Mouse (Mus musculus): ENCODE results near the gene Nup37. TPM values are rescaled to one million over a fixed set of nuclear protein-coding genes. Genes with fewer than 3 reads are reported as not detected.
A peak's percentile ranks its signal among the peaks of the same experiment; 100 is the strongest.

The Nup37 gene
- total and polyA plus RNA-seq, 3 experiments: 7.4 to 118 (median 32.2) TPM

DNA sequence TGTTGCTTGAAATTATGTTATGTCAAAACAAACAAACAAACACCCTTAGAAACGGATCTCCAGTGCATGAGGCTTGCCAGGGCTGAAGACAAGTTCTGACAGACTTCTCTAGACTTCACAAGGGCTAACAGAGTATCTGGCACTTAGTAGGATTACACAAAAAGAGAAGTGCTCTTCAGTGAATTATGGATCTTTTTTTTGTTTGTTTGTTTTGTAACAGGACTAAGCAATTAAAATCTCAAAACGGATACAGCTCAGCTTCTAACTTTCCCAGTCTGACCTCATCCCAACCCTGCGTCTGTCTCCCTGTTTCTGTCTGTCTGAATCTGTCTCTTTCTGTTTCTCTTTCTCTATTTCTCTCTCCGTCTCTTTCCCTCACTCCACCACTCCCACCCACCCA, 53.7 kb downstream of the Nup37 start:
- no peaks in the 10 kb centered on the region for H3K9me3 ChIP-seq (replicated peaks)
- no peak for DNase-seq (ENCODE audit: low spot score)
- peak overlapping the region; percentile 78; the same call in 1 of the 2 replicates for H3K4me3 ChIP-seq (ENCODE audit: low read depth, low read length)
- peaks cover 18% of the 10 kb centered on the region for H3K4me1 ChIP-seq (ENCODE audit: insufficient read depth, low read depth, low read length)
- ATAC-seq (ENCODE audit: extremely low read depth, insufficient number of reproducible peaks, low FRiP score, poor library complexity, severe bottlenecking): no peak
- no peak for TF ChIP-seq TAL1 (conservative IDR thresholded peaks at IDR 0.05; ENCODE audit: low read depth, low read length)
- TF ChIP-seq GATA1 (IDR thresholded peaks at IDR 0.05; ENCODE audit: borderline replicate concordance, low read length): no peak
- TF ChIP-seq GATA2 (IDR thresholded peaks at IDR 0.05; ENCODE audit: borderline replicate concordance, low read depth, low read length): no peak
- TF ChIP-seq POLR2AphosphoS5 (IDR thresholded peaks at IDR 0.05; ENCODE audit: insufficient replicate concordance, low read depth, low read length): no peak
- no peak for TF ChIP-seq CTCF (IDR thresholded peaks at IDR 0.05; ENCODE audit: low read depth, low read length)
- peaks cover 24% of the 10 kb centered on the region for H3K36me3 ChIP-seq (replicated peaks)
- peaks cover 6% of the 10 kb centered on the region; the same call in 1 of the 2 replicates for H3K27me3 ChIP-seq (ENCODE audit: insufficient read depth, low read length)

DNA sequence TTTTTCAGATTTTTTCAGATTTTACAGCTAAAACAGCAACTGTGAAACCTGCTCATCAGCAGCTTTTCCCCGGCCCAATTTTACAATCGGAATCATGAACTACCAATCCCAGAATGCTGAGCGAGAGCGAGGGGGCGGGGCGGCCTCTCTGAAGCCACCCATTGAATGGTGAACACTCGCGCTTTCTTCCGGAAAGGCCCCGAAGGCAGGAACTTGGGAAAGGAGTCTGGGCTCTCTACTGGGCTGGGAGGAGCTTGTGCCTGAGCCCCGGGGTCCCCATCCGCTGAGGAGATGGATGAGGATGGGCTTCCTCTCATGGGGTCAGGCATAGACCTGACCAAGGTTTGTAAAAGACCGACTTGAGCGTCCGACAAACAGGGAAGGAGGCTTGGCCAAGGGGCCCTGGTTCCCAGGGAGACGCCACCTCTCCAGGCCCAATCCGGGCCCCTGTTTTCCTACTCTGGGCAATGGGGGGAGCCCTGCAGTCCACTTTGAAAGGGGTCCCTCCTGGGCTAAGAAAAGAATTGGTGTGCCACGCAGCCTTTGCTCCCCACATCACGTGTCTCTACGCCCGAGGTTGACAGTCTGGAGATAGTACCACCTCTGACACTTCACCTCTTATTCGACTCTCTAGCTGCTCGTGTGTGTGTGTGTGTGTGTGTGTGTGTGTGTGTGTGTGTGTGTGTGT, 54.3 kb downstream of the Nup37 start, which contains the start of gene Washc3:
Gene Washc3, plus strand, starts transcription at position 143 of the 688 bp plus-strand sequence.
- Histone ChIP-seq H3K27me3 (ENCODE audit: insufficient read depth, low read length) (peaks cover 5% of the 10 kb centered on the region; the same call in 1 of the 2 replicates), H3K36me3 (replicated peaks) (peaks cover 29% of the 10 kb centered on the region), H3K4me3 (ENCODE audit: low read depth, low read length) (peak within 1 kb of the TSS; percentile 78), H3K9me3 (replicated peaks) (no peaks in the 10 kb centered on the region), H3K4me1 (ENCODE audit: insufficient read depth, low read depth, low read length) (peaks cover 18% of the 10 kb centered on the region)
- ATAC-seq (ENCODE audit: extremely low read depth, insufficient number of reproducible peaks, low FRiP score, poor library complexity, severe bottlenecking) (peak; percentile 99), DNase-seq (ENCODE audit: low spot score) (peak; percentile 79)
- TF ChIP-seq POLR2AphosphoS5 (IDR thresholded peaks at IDR 0.05; ENCODE audit: insufficient replicate concordance, low read depth, low read length) (no peak), CTCF (IDR thresholded peaks at IDR 0.05; ENCODE audit: low read depth, low read length) (no peak), GATA1 (IDR thresholded peaks at IDR 0.05; ENCODE audit: borderline replicate concordance, low read length) (no peak), GATA2 (IDR thresholded peaks at IDR 0.05; ENCODE audit: borderline replicate concordance, low read depth, low read length) (no peak), TAL1 (conservative IDR thresholded peaks at IDR 0.05; ENCODE audit: low read depth, low read length) (no peak)

DNA sequence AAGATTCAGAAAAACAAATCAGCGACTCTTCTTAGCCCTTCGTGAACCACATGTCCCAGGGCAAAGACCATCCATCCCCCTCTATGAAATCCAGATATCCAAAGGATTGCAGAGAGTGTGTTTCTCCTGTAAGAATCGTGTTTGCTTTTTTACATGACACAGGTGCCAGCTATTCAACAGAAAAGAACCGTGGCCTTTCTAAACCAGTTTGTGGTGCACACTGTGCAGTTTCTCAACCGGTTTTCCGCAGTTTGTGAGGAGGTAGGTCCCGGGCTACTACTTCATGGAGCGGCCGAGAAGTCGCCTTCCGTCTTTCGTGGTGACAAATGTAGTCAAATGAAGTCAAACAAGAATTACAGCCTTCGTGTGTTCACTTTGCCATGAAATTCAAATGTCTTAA, 54.9 kb downstream of the Nup37 start:
- peak overlapping the region; percentile 78 for H3K4me3 ChIP-seq (ENCODE audit: low read depth, low read length)
- ATAC-seq (ENCODE audit: extremely low read depth, insufficient number of reproducible peaks, low FRiP score, poor library complexity, severe bottlenecking) (no peak), DNase-seq (ENCODE audit: low spot score) (no peak)
- H3K9me3 ChIP-seq (replicated peaks): no peaks in the 10 kb centered on the region
- H3K27me3 ChIP-seq (ENCODE audit: insufficient read depth, low read length): peaks cover 4% of the 10 kb centered on the region; the same call in 1 of the 2 replicates
- H3K36me3 ChIP-seq (replicated peaks): peaks cover 34% of the 10 kb centered on the region
- TF ChIP-seq GATA1 (IDR thresholded peaks at IDR 0.05; ENCODE audit: borderline replicate concordance, low read length) (no peak), GATA2 (IDR thresholded peaks at IDR 0.05; ENCODE audit: borderline replicate concordance, low read depth, low read length) (no peak), CTCF (IDR thresholded peaks at IDR 0.05; ENCODE audit: low read depth, low read length) (no peak), TAL1 (conservative IDR thresholded peaks at IDR 0.05; ENCODE audit: low read depth, low read length) (no peak), POLR2AphosphoS5 (IDR thresholded peaks at IDR 0.05; ENCODE audit: insufficient replicate concordance, low read depth, low read length) (no peak)
- H3K4me1 ChIP-seq (ENCODE audit: insufficient read depth, low read depth, low read length): peaks cover 18% of the 10 kb centered on the region

DNA sequence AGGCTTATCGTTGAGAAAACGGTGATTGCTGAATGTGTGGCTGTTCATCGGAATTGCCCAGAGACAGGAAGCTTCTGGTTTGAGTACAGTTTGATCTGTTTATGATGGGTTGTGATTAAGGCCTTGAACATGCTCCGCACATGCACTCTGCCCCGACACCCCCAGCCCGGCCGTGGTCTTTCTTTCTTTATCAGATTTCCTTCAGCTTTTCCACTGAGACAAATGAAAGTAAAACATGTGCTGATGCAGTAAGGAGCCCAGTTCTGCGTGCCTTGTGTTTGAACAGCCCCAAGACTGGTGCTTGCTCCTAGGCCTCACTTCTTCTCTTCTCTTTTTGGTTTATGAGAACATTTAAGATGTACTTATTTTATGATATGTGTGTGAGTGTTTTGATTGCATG, 55.8 kb downstream of the Nup37 start:
- peaks cover 18% of the 10 kb centered on the region for H3K4me1 ChIP-seq (ENCODE audit: insufficient read depth, low read depth, low read length)
- peaks cover 36% of the 10 kb centered on the region for H3K36me3 ChIP-seq (replicated peaks)
- no peak overlapping the region for H3K4me3 ChIP-seq (ENCODE audit: low read depth, low read length)
- H3K9me3 ChIP-seq (replicated peaks): no peaks in the 10 kb centered on the region
- ATAC-seq (ENCODE audit: extremely low read depth, insufficient number of reproducible peaks, low FRiP score, poor library complexity, severe bottlenecking) (no peak), DNase-seq (ENCODE audit: low spot score) (no peak)
- TF ChIP-seq POLR2AphosphoS5 (IDR thresholded peaks at IDR 0.05; ENCODE audit: insufficient replicate concordance, low read depth, low read length) (no peak), GATA1 (IDR thresholded peaks at IDR 0.05; ENCODE audit: borderline replicate concordance, low read length) (no peak), CTCF (IDR thresholded peaks at IDR 0.05; ENCODE audit: low read depth, low read length) (no peak), TAL1 (conservative IDR thresholded peaks at IDR 0.05; ENCODE audit: low read depth, low read length) (no peak), GATA2 (IDR thresholded peaks at IDR 0.05; ENCODE audit: borderline replicate concordance, low read depth, low read length) (no peak)
- H3K27me3 ChIP-seq (ENCODE audit: insufficient read depth, low read length): peaks cover under 1% of the 10 kb centered on the region; the same call in 1 of the 2 replicates

DNA sequence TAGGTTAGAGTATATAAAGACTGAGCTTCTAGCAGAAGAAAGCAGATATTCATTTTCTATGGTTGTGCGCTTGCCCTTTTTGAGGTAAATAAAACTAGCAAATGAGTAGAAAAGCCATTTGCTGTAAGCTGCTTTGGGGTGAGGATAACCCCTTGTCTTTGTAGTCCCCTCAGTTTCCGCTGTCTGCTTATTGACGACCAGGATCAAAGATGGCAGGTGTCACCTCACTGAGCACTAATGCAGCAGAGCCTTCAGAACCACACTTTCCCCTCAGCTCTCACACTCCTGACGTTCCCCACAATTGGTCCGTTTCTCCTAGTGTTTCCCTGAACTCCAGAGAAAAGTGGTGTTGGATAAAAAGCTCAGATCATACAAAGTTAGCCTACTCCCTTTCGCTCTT, 56.4 kb downstream of the Nup37 start:
- no peak for DNase-seq (ENCODE audit: low spot score)
- Histone ChIP-seq H3K36me3 (replicated peaks) (peaks cover 40% of the 10 kb centered on the region), H3K4me3 (ENCODE audit: low read depth, low read length) (no peak overlapping the region), H3K4me1 (ENCODE audit: insufficient read depth, low read depth, low read length) (peaks cover 18% of the 10 kb centered on the region), H3K27me3 (ENCODE audit: insufficient read depth, low read length) (no peaks in the 10 kb centered on the region), H3K9me3 (replicated peaks) (no peaks in the 10 kb centered on the region)
- TF ChIP-seq POLR2AphosphoS5 (IDR thresholded peaks at IDR 0.05; ENCODE audit: insufficient replicate concordance, low read depth, low read length) (no peak), GATA2 (IDR thresholded peaks at IDR 0.05; ENCODE audit: borderline replicate concordance, low read depth, low read length) (no peak), TAL1 (conservative IDR thresholded peaks at IDR 0.05; ENCODE audit: low read depth, low read length) (no peak), CTCF (IDR thresholded peaks at IDR 0.05; ENCODE audit: low read depth, low read length) (no peak), GATA1 (IDR thresholded peaks at IDR 0.05; ENCODE audit: borderline replicate concordance, low read length) (no peak)
- no peak for ATAC-seq (ENCODE audit: extremely low read depth, insufficient number of reproducible peaks, low FRiP score, poor library complexity, severe bottlenecking)

DNA sequence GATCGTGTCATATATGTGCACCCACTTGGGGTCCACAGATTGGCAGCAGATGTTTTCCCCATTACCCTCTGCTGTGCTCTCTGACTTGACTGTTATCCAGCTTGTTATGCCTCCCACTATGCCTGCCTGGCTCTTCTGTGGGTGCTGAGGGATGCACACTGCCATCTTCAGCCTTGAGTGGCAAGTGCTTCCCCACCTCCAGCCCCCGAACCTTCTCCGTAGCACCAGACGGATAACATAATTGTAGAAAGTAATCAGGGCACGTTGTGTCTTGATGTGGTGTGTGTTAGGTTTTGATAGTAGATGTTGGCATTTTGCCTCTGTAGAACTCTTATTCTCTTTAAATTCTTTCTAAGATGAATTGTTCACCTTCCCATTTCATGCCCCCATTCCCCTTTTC, 65.9 kb downstream of the Nup37 start:
- H3K9me3 ChIP-seq (replicated peaks): no peaks in the 10 kb centered on the region
- DNase-seq (ENCODE audit: low spot score) (no peak), ATAC-seq (ENCODE audit: extremely low read depth, insufficient number of reproducible peaks, low FRiP score, poor library complexity, severe bottlenecking) (no peak)
- no peak overlapping the region for H3K4me3 ChIP-seq (ENCODE audit: low read depth, low read length)
- H3K27me3 ChIP-seq (ENCODE audit: insufficient read depth, low read length): no peaks in the 10 kb centered on the region
- peaks cover 42% of the 10 kb centered on the region for H3K36me3 ChIP-seq (replicated peaks)
- no peaks in the 10 kb centered on the region for H3K4me1 ChIP-seq (ENCODE audit: insufficient read depth, low read depth, low read length)
- TF ChIP-seq GATA2 (IDR thresholded peaks at IDR 0.05; ENCODE audit: borderline replicate concordance, low read depth, low read length) (no peak), POLR2AphosphoS5 (IDR thresholded peaks at IDR 0.05; ENCODE audit: insufficient replicate concordance, low read depth, low read length) (no peak), TAL1 (conservative IDR thresholded peaks at IDR 0.05; ENCODE audit: low read depth, low read length) (no peak), GATA1 (IDR thresholded peaks at IDR 0.05; ENCODE audit: borderline replicate concordance, low read length) (no peak)
